Mouse (Mus musculus) NIH3T3 (cell line): ENCODE measurements at regions not wholly inside any gene's neighbourhood (a gene's known extent, or its start where the extent isn't known, plus 50 kb on each side); places are given as distances from the start of the nearest gene placed in this dataset.

Source experiments
- DNase-seq: peaks from one replicate; pipeline ENCODE4 v3.0.0-alpha.2; 2012; ENCODE audit warnings: low read depth

- no peak for DNase-seq
These were observed 202.2 kb downstream of the Sipa1l2 start for GRCm38 (mm10) chr8:125367374-125367773.

GRCm38 (mm10) chr8:125365004-125365403 lies 204.6 kb downstream of the Sipa1l2 start:
- DNase-seq: no peak

GRCm38 (mm10) chr8:125359456-125359855 lies 210.2 kb downstream of the Sipa1l2 start:
- DNase-seq: no peak

- DNase-seq: no peak
These were observed 211.8 kb downstream of the Sipa1l2 start for GRCm38 (mm10) chr8:125357759-125358158.

GRCm38 (mm10) chr8:125355059-125355509 lies 214.5 kb downstream of the Sipa1l2 start:
- no peak for DNase-seq

GRCm38 (mm10) chr8:125352276-125352675 lies 217.3 kb downstream of the Sipa1l2 start:
- no peak for DNase-seq

GRCm38 (mm10) chr8:125351486-125352032 lies 218.0 kb downstream of the Sipa1l2 start:
- DNase-seq: no peak

GRCm38 (mm10) chr8:125349290-125350025 lies 220.2 kb downstream of the Sipa1l2 start:
- DNase-seq: peak; percentile 92

GRCm38 (mm10) chr8:125346182-125346581 lies 223.4 kb downstream of the Sipa1l2 start:
- DNase-seq: no peak

GRCm38 (mm10) chr8:125345571-125345970 lies 224.0 kb downstream of the Sipa1l2 start:
- peak; percentile 31 for DNase-seq

GRCm38 (mm10) chr8:125343867-125344266 lies 225.7 kb downstream of the Sipa1l2 start:
- peak; percentile 93 for DNase-seq

- peak; percentile 63 for DNase-seq
These were observed 227.1 kb downstream of the Sipa1l2 start for GRCm38 (mm10) chr8:125342521-125342920.

GRCm38 (mm10) chr8:125341606-125342005 lies 228.0 kb downstream of the Sipa1l2 start:
- DNase-seq: peak; percentile 63

- DNase-seq: no peak
These were observed 231.4 kb downstream of the Sipa1l2 start for GRCm38 (mm10) chr8:125338222-125338621.

GRCm38 (mm10) chr8:125337444-125338077 lies 232.0 kb downstream of the Sipa1l2 start:
- DNase-seq: no peak

- no peak for DNase-seq
These were observed 232.8 kb downstream of the Sipa1l2 start for GRCm38 (mm10) chr8:125336799-125337198.

GRCm38 (mm10) chr8:125335575-125336370 lies 233.8 kb downstream of the Sipa1l2 start:
- DNase-seq: peak; percentile 61

GRCm38 (mm10) chr8:125335171-125335570 lies 234.4 kb downstream of the Sipa1l2 start:
- DNase-seq: no peak

- no peak for DNase-seq
These were observed 239.0 kb downstream of the Sipa1l2 start for GRCm38 (mm10) chr8:125330638-125331037.

- peak; percentile 44 for DNase-seq
These were observed 241.0 kb downstream of the Sipa1l2 start for GRCm38 (mm10) chr8:125328650-125329049.

- DNase-seq: no peak
These were observed 241.9 kb downstream of the Sipa1l2 start for GRCm38 (mm10) chr8:125327551-125328262.

GRCm38 (mm10) chr8:125327006-125327405 lies 242.6 kb downstream of the Sipa1l2 start:
- no peak for DNase-seq
